Mouse (Mus musculus) liver, embryonic 11.5 days (tissue): ENCODE measurements at regions not wholly inside any gene's neighbourhood (a gene's known extent, or its start where the extent isn't known, plus 50 kb on each side); places are given as distances from the start of the nearest gene placed in this dataset.

Source experiments
- ATAC-seq: fragments of 200-750 bp; cut with Nextera tagmentation; replicated peaks from 2 replicates; pipeline ENCODE4 v1.8.0; 2017; ENCODE audit warnings: moderate number of reproducible peaks, mild to moderate bottlenecking, moderate TSS enrichment, moderate library complexity; ENCODE audit not compliant: low FRiP score
- DNase-seq: peaks from one replicate; pipeline ENCODE4 v3.0.0-alpha.2; 2017; ENCODE audit warnings: low spot score
- H3K27ac ChIP-seq: fragments of 300-500 bp; sonication (generic); 2 replicates; pipeline ENCODE4 v1.5.1; 2014; ENCODE audit warnings: mild to moderate bottlenecking, low read depth, low read length, control low read depth
- H3K27me3 ChIP-seq: fragments of 300-500 bp; sonication (generic); replicated peaks from 2 replicates; pipeline ENCODE4 v1.6.1; 2014; ENCODE audit warnings: low read length, mixed read lengths; ENCODE audit not compliant: control insufficient read depth, insufficient read depth
- H3K36me3 ChIP-seq: fragments of 300-500 bp; sonication (generic); 2 replicates; pipeline ENCODE4 v1.6.1; 2014; ENCODE audit warnings: mild to moderate bottlenecking, low read length, moderate library complexity, mixed read lengths; ENCODE audit not compliant: control insufficient read depth, insufficient read depth
- H3K4me1 ChIP-seq: fragments of 300-500 bp; sonication (generic); replicated peaks from 2 replicates; pipeline ENCODE4 v1.6.1; 2014; ENCODE audit warnings: low read length, mixed read lengths; ENCODE audit not compliant: control insufficient read depth, insufficient read depth
- H3K4me2 ChIP-seq: fragments of 300-500 bp; sonication (generic); 2 replicates; pipeline ENCODE4 v1.6.1; 2014; ENCODE audit warnings: mild to moderate bottlenecking, control low read depth, moderate library complexity
- H3K4me3 ChIP-seq: fragments of 300-500 bp; sonication (generic); 2 replicates; pipeline ENCODE4 v1.5.1; 2014; ENCODE audit warnings: low read depth, low read length, control low read depth
- H3K9ac ChIP-seq: fragments of 300-500 bp; sonication (generic); 2 replicates; pipeline ENCODE4 v1.6.1; 2014; ENCODE audit warnings: low read depth, low read length, control low read depth
- H3K9me3 ChIP-seq: fragments of 300-500 bp; sonication (generic); 2 replicates; pipeline ENCODE4 v1.6.1; 2016; ENCODE audit warnings: low read length, inconsistent platforms, mixed read lengths; ENCODE audit not compliant: control insufficient read depth
- WGBS: fragments of 180-500 bp; shearing (Covaris S2); extraction: QIAGEN DNeasy Blood & Tissue Kit; methylation state at CpG from one replicate; pipeline ENCODE4 v1.1.7; 2014; 5-methylcytosine and 5-hydroxymethylcytosine counted together

DNA sequence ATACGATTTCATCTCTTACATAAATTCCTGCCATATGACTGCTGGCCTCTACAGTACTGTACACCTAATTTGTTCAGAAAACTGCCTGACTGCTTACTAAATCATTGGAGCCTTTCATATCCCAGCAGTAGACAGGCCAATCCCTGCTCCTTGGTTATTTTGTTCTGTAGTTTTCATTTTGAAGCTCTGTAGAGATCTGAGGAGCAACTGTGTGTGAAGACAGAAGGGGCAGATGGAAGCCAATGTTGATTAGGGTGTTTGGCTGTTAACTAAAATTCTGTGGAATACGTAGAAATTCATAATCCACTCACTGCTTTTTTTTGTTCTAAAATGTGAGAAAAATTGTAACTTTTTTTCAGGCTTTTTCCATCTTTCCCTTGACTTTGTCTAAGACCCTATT, 573.1 kb downstream of the Ets1 start:
- no peak for DNase-seq
- Histone ChIP-seq H3K36me3 (no peaks in the 10 kb centered on the region), H3K4me2 (no peak overlapping the region), H3K27ac (no peak overlapping the region), H3K9ac (no peak overlapping the region), H3K9me3 (no peaks in the 10 kb centered on the region), H3K4me3 (no peak overlapping the region), H3K4me1 (no peaks in the 10 kb centered on the region), H3K27me3 (no peaks in the 10 kb centered on the region)
- 78% methylated on average over 2 of the region's 2 CpGs for WGBS
- no peak for ATAC-seq

DNA sequence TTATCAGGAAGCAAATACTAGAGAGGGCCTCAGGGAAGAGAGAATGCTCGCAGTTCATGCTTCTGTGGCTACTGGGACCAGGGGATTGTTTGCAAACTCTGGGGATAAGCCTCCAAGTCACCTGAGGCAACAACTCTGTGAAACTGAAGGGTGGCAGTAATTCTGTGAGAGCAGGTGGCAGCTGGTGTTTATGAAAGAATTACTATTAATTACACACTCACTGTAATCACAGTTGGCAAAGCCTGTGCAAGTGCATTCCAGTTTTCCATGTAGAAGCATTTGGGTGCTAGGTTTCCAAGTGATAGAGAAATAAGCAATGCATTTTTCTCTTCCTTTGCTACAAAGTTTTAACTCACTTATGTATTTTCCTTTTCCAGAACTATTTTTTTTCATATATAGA, 578.5 kb downstream of the Ets1 start:
- Histone ChIP-seq H3K9ac (no peak overlapping the region), H3K4me3 (no peak overlapping the region), H3K4me1 (no peaks in the 10 kb centered on the region), H3K36me3 (no peaks in the 10 kb centered on the region), H3K27ac (no peak overlapping the region), H3K27me3 (no peaks in the 10 kb centered on the region), H3K9me3 (no peaks in the 10 kb centered on the region), H3K4me2 (no peak overlapping the region)
- ATAC-seq (no peak), DNase-seq (no peak)
- 69% methylated on average over 1 of the region's 1 CpGs for WGBS

DNA sequence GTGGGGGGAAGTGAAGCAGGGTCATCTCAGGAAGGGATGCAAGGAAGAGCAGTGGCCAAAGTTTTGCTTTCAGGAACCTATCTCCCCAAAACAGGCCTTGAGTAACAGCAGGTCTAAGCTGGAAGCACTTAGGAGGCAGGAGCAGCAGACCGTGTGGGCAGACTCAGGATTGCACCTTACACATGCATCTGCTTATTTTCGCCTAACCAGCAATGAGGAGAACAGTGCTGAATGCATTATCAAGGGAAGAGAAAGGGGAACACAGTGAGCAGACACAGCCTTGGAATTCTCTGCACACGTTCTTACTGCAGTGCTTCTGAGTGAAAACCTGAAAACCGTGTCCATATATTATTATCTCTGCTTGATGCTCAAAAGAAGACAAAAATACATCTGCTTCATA, 585.0 kb downstream of the Ets1 start:
- Histone ChIP-seq H3K4me2 (no peak overlapping the region), H3K9me3 (no peaks in the 10 kb centered on the region), H3K36me3 (no peaks in the 10 kb centered on the region), H3K27me3 (no peaks in the 10 kb centered on the region), H3K9ac (no peak overlapping the region), H3K27ac (no peak overlapping the region), H3K4me3 (no peak overlapping the region), H3K4me1 (no peaks in the 10 kb centered on the region)
- WGBS: 73% methylated on average over 4 of the region's 4 CpGs
- no peak for ATAC-seq
- DNase-seq: no peak

DNA sequence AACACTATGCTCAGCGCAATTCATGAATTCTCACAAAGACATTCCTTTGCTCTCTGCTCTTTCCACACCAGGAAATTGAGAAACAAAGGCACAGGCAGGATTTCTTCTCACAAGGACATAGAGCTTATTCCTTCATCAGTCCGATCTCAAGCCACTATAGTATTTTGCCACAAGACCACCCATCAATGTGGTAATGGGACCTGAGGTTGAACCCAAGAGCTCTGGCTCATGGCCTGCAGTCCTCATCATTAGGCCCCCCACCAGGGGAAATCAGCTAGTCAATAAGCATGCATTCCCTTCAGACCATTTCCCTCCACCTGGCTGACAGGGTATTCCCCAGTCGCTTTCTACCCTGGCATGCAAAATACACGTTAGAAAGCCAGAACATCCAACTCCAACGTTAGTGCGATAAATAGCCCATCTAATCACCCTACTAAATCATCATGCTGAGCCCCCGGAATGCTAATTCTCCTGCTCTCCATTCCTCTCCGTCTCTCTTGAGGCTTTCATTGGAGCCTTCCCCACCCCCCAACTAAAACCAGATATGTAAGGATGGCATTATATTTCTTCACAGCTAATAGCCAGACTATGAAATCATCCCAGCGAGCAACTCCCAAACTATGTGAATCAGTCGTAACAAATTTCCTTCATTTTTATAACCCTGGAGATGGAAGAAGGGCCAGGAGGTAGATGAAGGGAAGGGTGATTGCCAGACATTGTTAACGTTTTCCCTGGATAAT, 586.2 kb downstream of the Ets1 start:
- ATAC-seq (no peak), DNase-seq (no peak)
- Histone ChIP-seq H3K9ac (no peak overlapping the region), H3K4me3 (no peak overlapping the region), H3K27ac (no peak overlapping the region), H3K4me1 (no peaks in the 10 kb centered on the region), H3K9me3 (no peaks in the 10 kb centered on the region), H3K27me3 (no peaks in the 10 kb centered on the region), H3K36me3 (no peaks in the 10 kb centered on the region), H3K4me2 (no peak overlapping the region)
- WGBS: 79% methylated on average over 11 of the region's 11 CpGs

DNA sequence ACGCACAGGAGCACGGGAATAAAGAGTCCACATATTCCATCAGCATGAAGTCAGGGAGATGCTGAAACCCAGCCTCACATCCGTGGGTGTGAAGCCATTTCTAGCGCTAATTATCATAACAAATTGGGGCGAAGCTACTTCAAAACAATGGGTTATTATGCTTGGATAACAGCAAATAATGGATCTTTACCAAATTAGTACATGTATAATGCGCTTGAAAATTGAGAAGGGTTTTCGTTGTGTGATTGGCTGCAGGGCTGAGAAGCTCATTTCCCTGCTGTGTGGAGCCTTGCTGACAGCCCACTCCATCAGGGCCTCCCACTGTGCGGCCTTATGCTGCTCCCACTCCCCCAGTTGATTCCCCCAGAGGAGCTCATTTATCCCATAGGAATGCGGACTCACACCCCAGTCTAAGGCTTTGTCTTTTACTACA, 597.7 kb downstream of the Ets1 start:
- H3K27me3 ChIP-seq: no peaks in the 10 kb centered on the region
- H3K4me1 ChIP-seq: no peaks in the 10 kb centered on the region
- WGBS: 43% methylated on average over 9 of the region's 9 CpGs
- no peak overlapping the region for H3K27ac ChIP-seq
- H3K9ac ChIP-seq: no peak overlapping the region
- no peak for DNase-seq
- no peaks in the 10 kb centered on the region for H3K9me3 ChIP-seq
- H3K4me3 ChIP-seq: no peak overlapping the region
- no peak overlapping the region for H3K4me2 ChIP-seq
- ATAC-seq: no peak
- H3K36me3 ChIP-seq: no peaks in the 10 kb centered on the region

DNA sequence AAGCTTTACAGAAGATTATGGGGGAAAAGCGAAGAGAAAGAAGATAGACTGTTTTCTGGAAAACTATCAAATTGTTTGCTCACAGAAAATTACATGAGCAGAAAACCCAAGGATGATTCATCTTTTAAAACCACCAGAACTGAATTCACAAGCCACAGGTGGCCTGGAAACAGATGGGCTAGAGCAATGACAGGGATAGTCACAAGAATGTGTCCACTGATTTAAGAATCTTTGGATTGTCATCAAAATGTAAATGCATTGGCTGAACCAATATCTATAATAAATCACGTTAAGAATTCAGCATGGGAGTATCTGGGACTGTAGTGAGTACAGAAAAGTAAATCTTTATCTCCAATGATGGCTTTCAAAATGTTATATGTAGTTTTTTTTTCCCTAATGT, 602.2 kb downstream of the Ets1 start:
- H3K4me1 ChIP-seq: no peaks in the 10 kb centered on the region
- ATAC-seq (no peak), DNase-seq (no peak)
- no peak overlapping the region for H3K27ac ChIP-seq
- H3K9me3 ChIP-seq: no peaks in the 10 kb centered on the region
- no peak overlapping the region for H3K4me2 ChIP-seq
- no peaks in the 10 kb centered on the region for H3K36me3 ChIP-seq
- no peak overlapping the region for H3K9ac ChIP-seq
- H3K4me3 ChIP-seq: no peak overlapping the region
- H3K27me3 ChIP-seq: no peaks in the 10 kb centered on the region
- 83% methylated on average over 2 of the region's 2 CpGs for WGBS

DNA sequence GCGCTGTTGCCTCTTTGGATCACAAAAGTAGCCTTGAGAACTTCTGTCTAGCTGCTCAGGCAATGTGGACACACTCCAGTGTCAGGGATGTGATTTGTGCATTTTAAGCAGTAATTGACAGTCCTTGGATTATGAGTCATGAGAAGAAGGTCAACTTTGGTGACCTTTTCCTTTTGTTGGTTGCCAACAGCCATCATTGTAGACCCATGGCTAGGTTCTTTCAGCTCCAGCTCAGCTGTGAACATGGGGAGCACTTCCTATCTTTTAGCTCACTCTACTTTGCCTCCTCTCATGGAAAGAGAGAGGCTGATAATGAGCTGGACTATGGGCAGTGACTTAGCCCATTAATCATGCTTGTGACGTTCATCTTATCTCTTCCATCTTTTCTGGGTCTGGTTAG, 602.8 kb downstream of the Ets1 start:
- Histone ChIP-seq H3K27me3 (no peaks in the 10 kb centered on the region), H3K4me1 (no peaks in the 10 kb centered on the region), H3K27ac (no peak overlapping the region), H3K36me3 (no peaks in the 10 kb centered on the region), H3K4me3 (no peak overlapping the region), H3K9ac (no peak overlapping the region), H3K4me2 (no peak overlapping the region), H3K9me3 (no peaks in the 10 kb centered on the region)
- DNase-seq (no peak), ATAC-seq (no peak)
- WGBS: 58% methylated on average over 2 of the region's 2 CpGs

DNA sequence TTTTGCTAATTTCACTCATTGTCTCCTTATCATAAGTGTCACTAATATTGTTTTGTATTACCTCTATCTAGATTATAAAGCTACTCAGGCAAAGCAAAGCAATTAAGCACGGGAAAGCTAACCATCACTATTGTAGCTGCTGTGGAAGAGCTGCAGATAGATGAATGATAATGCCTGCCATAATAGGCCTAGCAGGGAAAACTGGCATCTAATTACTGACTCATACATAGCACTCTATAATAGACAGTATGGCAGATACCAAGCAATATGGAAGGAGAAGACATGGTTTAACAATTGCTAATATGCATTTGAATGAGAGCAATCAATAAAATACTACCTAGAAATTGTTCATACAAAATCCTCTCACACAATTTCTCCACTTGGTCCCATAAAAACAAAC, 604.5 kb downstream of the Ets1 start:
- H3K27me3 ChIP-seq: no peaks in the 10 kb centered on the region
- no peak overlapping the region for H3K9ac ChIP-seq
- H3K36me3 ChIP-seq: no peaks in the 10 kb centered on the region
- H3K9me3 ChIP-seq: no peaks in the 10 kb centered on the region
- H3K4me2 ChIP-seq: no peak overlapping the region
- 61% methylated on average over 1 of the region's 1 CpGs for WGBS
- H3K27ac ChIP-seq: no peak overlapping the region
- no peaks in the 10 kb centered on the region for H3K4me1 ChIP-seq
- DNase-seq: no peak
- no peak for ATAC-seq
- H3K4me3 ChIP-seq: no peak overlapping the region

DNA sequence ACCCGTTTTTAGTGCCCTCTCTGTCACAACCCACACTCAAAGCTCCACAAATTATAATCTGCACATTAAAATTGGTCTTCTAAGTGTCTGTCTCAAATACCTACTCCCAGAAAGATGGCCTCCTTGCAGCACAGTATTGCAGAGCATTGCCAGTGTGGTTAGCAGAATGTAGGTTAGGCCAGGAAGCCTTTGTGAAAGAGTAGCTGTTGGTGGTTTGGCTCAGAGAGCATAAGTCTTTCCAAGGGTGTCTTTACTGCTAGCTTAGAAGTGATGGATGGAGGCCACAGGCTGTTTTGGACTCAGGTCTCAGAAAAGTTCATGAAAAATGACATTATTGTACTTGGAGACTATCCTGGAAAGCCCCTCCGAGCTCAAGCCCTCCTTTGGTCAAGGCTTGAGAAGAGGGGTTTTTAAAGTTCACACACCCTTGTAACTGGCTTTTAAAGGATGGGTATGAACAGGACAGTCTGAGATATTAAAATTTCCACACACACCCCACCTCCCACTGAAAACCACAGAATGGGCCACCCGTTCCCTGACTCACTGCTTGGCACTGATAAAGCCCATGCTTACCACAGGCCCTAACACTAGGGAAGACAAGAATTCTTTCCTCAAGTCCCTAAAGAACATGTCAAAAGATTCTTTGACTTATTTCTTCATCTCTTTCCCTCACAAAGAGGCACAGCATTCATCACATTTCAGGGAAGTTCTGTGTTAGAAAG, 605.1 kb downstream of the Ets1 start:
- ATAC-seq (peak; percentile 61; the same call in 1 of the 2 replicates), DNase-seq (no peak)
- Histone ChIP-seq H3K27ac (no peak overlapping the region), H3K9me3 (no peaks in the 10 kb centered on the region), H3K9ac (no peak overlapping the region), H3K4me2 (no peak overlapping the region), H3K27me3 (no peaks in the 10 kb centered on the region), H3K4me1 (no peaks in the 10 kb centered on the region), H3K36me3 (no peaks in the 10 kb centered on the region), H3K4me3 (no peak overlapping the region)
- WGBS: 54% methylated on average over 3 of the region's 3 CpGs
